Mouse (Mus musculus) neural tube, embryonic 10.5 days (tissue): Measurements from ENCODE around the gene App.

ENCODE experiments used
- DNase-seq: peaks from one replicate; pipeline ENCODE4 v3.0.0-alpha.2; 2017; ENCODE audit warnings: low spot score; ENCODE audit errors: extremely low spot score

App gene

GRCm38 (mm10) chr16:85151681-85152080 lies 21.9 kb downstream of the App start:
- no peak for DNase-seq

GRCm38 (mm10) chr16:85150902-85151301 lies 22.7 kb downstream of the App start:
- DNase-seq, result no peak

GRCm38 (mm10) chr16:85149509-85149871 lies 24.1 kb downstream of the App start:
- no peak for DNase-seq

GRCm38 (mm10) chr16:85148615-85149508 lies 24.7 kb downstream of the App start:
- no peak for DNase-seq

GRCm38 (mm10) chr16:85147440-85147839 lies 26.1 kb downstream of the App start:
- no peak for DNase-seq

- no peak for DNase-seq
These were observed 27.8 kb downstream of the App start for GRCm38 (mm10) chr16:85145771-85146178.

GRCm38 (mm10) chr16:85145369-85145768 lies 28.2 kb downstream of the App start:
- DNase-seq, result no peak

GRCm38 (mm10) chr16:85144401-85144800 lies 29.2 kb downstream of the App start:
- DNase-seq, result no peak

- DNase-seq, result no peak
These were observed 29.7 kb downstream of the App start for GRCm38 (mm10) chr16:85143863-85144262.

GRCm38 (mm10) chr16:85143188-85143587 lies 30.4 kb downstream of the App start:
- DNase-seq, result no peak

GRCm38 (mm10) chr16:85141404-85141803 lies 32.2 kb downstream of the App start:
- DNase-seq, result no peak

- DNase-seq, result no peak
These were observed 34.4 kb downstream of the App start for GRCm38 (mm10) chr16:85139178-85139604.

- no peak for DNase-seq
These were observed 36.2 kb downstream of the App start for GRCm38 (mm10) chr16:85137348-85137747.

- DNase-seq, result no peak
These were observed 37.5 kb downstream of the App start for GRCm38 (mm10) chr16:85136046-85136445.

- DNase-seq, result no peak
These were observed 40.1 kb downstream of the App start for GRCm38 (mm10) chr16:85133468-85133881.

- DNase-seq, result no peak
These were observed 40.5 kb downstream of the App start for GRCm38 (mm10) chr16:85133057-85133456.

- DNase-seq, result no peak
These were observed 41.4 kb downstream of the App start for GRCm38 (mm10) chr16:85132182-85132581.

- no peak for DNase-seq
These were observed 42.6 kb downstream of the App start for GRCm38 (mm10) chr16:85130861-85131556.

- DNase-seq, result no peak
These were observed 44.6 kb downstream of the App start for GRCm38 (mm10) chr16:85128693-85129657.

GRCm38 (mm10) chr16:85128347-85128664 lies 45.3 kb downstream of the App start:
- DNase-seq, result no peak

GRCm38 (mm10) chr16:85127661-85128346 lies 45.8 kb downstream of the App start:
- no peak for DNase-seq
